Mouse (Mus musculus) ovary, postnatal 10 days (tissue): Measurements from ENCODE around the gene Cyp2t4.

Source experiments
- DNase-seq: peaks from one replicate; pipeline ENCODE4 v3.0.0; 2022; ENCODE audit warnings: low spot score

Cyp2t4 gene

GRCm38 (mm10) chr7:27153205-27153764 is at the start of gene Cyp2t4:
TSS of gene Cyp2t4 (plus strand) at chr7:27153714.
- no peak for DNase-seq

GRCm38 (mm10) chr7:27104882-27105281 is 48.6 kb upstream of the Cyp2t4 start:
- DNase-seq: no peak

GRCm38 (mm10) chr7:27110327-27110726 is 43.2 kb upstream of the Cyp2t4 start:
- no peak for DNase-seq

GRCm38 (mm10) chr7:27111038-27111437 is 42.5 kb upstream of the Cyp2t4 start:
- no peak for DNase-seq

GRCm38 (mm10) chr7:27111987-27112386 is 41.5 kb upstream of the Cyp2t4 start:
- DNase-seq: no peak

- peak; percentile 15 for DNase-seq
Measured at GRCm38 (mm10) chr7:27118033-27118511, 35.4 kb upstream of the Cyp2t4 start.

- no peak for DNase-seq
Measured at GRCm38 (mm10) chr7:27119676-27120075, 33.8 kb upstream of the Cyp2t4 start, which contains the start of gene Cyp2f2. TSS of gene Cyp2f2 (plus strand) at chr7:27119909.

GRCm38 (mm10) chr7:27124305-27124832 is 29.1 kb upstream of the Cyp2t4 start:
- no peak for DNase-seq

GRCm38 (mm10) chr7:27124969-27125368 is 28.5 kb upstream of the Cyp2t4 start:
- DNase-seq: no peak

GRCm38 (mm10) chr7:27128162-27128561 is 25.4 kb upstream of the Cyp2t4 start:
- DNase-seq: no peak

GRCm38 (mm10) chr7:27128946-27129345 is 24.6 kb upstream of the Cyp2t4 start:
- DNase-seq: no peak

GRCm38 (mm10) chr7:27129811-27130210 is 23.7 kb upstream of the Cyp2t4 start:
- DNase-seq: no peak

GRCm38 (mm10) chr7:27130521-27131370 is 22.8 kb upstream of the Cyp2t4 start:
- DNase-seq: no peak

- no peak for DNase-seq
Measured at GRCm38 (mm10) chr7:27131387-27131786, 22.1 kb upstream of the Cyp2t4 start.

GRCm38 (mm10) chr7:27132588-27132987 is 20.9 kb upstream of the Cyp2t4 start:
- no peak for DNase-seq

- no peak for DNase-seq
Measured at GRCm38 (mm10) chr7:27133156-27133555, 20.4 kb upstream of the Cyp2t4 start.

- no peak for DNase-seq
Measured at GRCm38 (mm10) chr7:27133757-27134156, 19.8 kb upstream of the Cyp2t4 start.

- DNase-seq: no peak
Measured at GRCm38 (mm10) chr7:27136410-27136996, 17.0 kb upstream of the Cyp2t4 start.

- DNase-seq: no peak
Measured at GRCm38 (mm10) chr7:27156005-27156404, 2.5 kb downstream of the Cyp2t4 start.

- no peak for DNase-seq
Measured at GRCm38 (mm10) chr7:27158171-27158570, 4.7 kb downstream of the Cyp2t4 start.

GRCm38 (mm10) chr7:27159256-27159655 is 5.7 kb downstream of the Cyp2t4 start:
- DNase-seq: no peak

GRCm38 (mm10) chr7:27159882-27160281 is 6.4 kb downstream of the Cyp2t4 start:
- peak; percentile 44 for DNase-seq

GRCm38 (mm10) chr7:27160921-27161320 is 7.4 kb downstream of the Cyp2t4 start:
- DNase-seq: no peak
